Mouse (Mus musculus) kidney, adult 10 weeks (tissue): ENCODE measurements around the gene Olfr1222. TPM values are rescaled to one million over a fixed set of nuclear protein-coding genes. Genes with fewer than 3 reads are reported as not detected.

Source experiments
- polyA plus RNA-seq: library from polyadenylated mRNA; stranded (reverse); fragments of 350-450 nt; fragmentation: Illumina TruSeq; extraction: RNeasy Lipid Tissue Mini Kit (QIAGEN cat#74804); gene quantifications from one replicate; pipeline ENCODE4 v1.2.3, GENCODE M21; 2014; ENCODE audit warnings: low read depth, low replicate concordance

The Olfr1222 gene
- not detected for polyA plus RNA-seq

DNA sequence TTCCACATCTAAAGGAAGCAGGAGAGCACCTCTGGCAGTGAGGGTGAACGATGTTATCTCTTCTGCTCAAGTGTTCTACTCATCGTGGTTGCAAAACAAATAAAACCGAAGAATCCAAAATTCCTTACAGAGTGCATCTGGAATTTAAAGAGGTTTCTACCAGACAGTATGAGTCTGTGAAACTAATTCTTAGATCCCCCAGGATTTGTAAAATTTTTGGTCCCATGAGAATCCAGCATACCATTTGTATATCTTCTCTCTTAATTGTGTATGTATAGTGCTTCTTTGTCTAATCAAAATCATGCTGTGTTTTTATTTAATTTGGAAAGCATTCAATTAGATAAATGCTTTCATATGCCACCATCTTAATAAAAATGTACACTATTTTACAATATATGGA, at the start of gene Olfr1222:
Olfr1222 (minus strand) TSS at position 101 of the 400 bp plus-strand sequence.

DNA sequence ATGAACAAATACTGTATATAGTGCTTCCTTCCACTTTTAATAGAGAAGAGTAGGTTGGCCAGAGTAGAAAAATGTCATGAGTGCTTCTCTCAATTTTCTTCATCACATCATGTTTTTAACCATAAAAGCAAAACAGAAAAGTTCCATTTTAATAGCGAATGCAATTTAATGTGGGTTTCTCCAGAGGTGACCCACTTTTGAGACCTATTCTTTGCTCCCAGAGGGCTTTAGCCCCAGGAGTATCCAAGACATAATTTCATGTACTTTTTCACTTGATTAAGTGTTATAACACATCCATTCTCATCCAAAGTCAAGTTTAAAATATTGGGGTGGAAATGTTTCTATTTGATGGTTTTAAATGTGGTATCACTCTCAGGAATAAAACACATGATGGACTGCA, 41.7 kb upstream of the Olfr1222 start, which contains the start of gene Olfr1225:
Olfr1225 (minus strand) TSS at position 101 of the 400 bp plus-strand sequence.

DNA sequence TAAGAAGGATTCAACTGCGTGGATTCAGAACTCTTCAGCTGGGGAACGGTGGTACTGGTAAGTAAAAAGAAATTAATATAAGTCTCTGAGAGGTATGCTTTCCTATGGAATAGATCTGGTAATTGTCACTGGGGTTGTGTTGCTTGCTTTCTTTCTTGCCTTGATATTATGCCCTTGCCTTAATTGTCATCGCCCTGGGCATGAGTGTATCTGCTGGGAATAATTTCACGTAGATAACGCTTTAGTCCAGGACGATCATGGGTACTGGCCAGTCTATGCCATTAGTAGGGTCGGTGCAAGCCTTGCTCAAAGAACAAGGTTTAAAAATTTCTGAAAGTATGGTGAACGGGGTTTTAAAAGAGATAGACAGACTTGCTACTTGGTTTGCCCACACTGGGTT, 31.1 kb upstream of the Olfr1222 start, which contains the start of gene Olfr1224-ps1:
Olfr1224-ps1 (minus strand) TSS at position 101 of the 400 bp plus-strand sequence.

GRCm38 (mm10) chr2:89151460-89151859, 18.6 kb upstream of the Olfr1222 start, which contains the start of gene Olfr1223:
Gene Olfr1223, minus strand, starts transcription at chr2:89151560.

DNA sequence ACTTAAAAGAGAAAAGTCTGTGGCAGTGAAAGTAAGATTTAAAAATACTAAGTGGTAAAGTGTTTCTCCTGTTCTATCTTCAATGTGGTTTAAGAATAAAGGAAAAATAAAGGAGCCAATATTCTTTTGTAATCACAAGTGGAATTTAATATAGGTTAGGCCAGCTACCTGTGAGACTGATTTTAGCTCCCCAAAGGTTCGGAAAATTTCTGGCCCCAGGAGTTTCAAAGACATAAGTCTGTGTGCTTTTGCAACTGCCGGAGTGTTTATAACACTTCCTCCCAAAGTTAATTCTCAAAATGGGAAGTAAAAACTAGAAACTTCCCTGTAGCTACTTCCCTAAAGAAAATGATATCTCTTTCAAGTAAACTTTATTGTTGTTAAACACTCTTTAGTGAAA, 15.7 kb downstream of the Olfr1222 start, which contains the start of gene Olfr1221:
Olfr1221 (minus strand) TSS at position 101 of the 400 bp plus-strand sequence.

GRCm38 (mm10) chr2:89106735-89107134, 26.1 kb downstream of the Olfr1222 start, which contains the start of gene Olfr1220:
Gene Olfr1220, minus strand, starts transcription at chr2:89106835.

DNA sequence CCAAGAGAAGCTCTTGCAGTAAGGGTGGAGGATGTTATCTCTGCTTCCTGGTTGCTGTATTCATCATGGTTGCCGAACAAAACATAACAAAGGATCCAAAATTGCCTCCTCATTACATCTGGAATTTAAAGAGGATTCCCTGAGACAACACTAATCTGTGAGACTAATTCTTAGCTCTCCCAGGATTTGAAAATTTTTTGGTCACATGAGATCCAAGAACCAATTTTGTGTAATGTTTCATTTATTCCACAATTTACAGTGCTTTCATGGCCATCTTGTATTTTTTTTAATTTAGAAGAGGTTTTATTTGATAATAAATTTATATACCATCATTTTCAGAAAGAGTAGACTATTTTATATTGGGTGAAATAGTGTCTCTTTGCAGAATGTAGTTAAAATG, 49.4 kb downstream of the Olfr1222 start, which contains the start of gene Olfr1219:
Olfr1219 (minus strand) TSS at position 101 of the 400 bp plus-strand sequence.

Other genes with a start within 250 kb of the Olfr1222 start
- gene Olfr1208, start 230.7 kb downstream of the Olfr1222 start, polyA plus RNA-seq = not detected
- gene Olfr1209, start 217.9 kb downstream of the Olfr1222 start, polyA plus RNA-seq = not detected
- gene Olfr1211, start 194.9 kb downstream of the Olfr1222 start, polyA plus RNA-seq = not detected
- gene Olfr1212, start 179.1 kb downstream of the Olfr1222 start, polyA plus RNA-seq = not detected
- not detected for gene Gm13762, start 152.8 kb downstream of the Olfr1222 start, polyA plus RNA-seq
- gene Olfr1214, start 140.4 kb downstream of the Olfr1222 start, polyA plus RNA-seq = not detected
- gene Olfr1215, start 126.1 kb downstream of the Olfr1222 start, polyA plus RNA-seq = not detected
- not detected for gene Olfr1216, start 114.7 kb downstream of the Olfr1222 start, polyA plus RNA-seq
- gene Olfr1217, start 101.0 kb downstream of the Olfr1222 start, polyA plus RNA-seq = not detected
- not detected for gene Olfr1218, start 71.9 kb downstream of the Olfr1222 start, polyA plus RNA-seq
- not detected for gene Olfr1219, start 49.5 kb downstream of the Olfr1222 start, polyA plus RNA-seq
- gene Olfr1220, start 26.2 kb downstream of the Olfr1222 start, polyA plus RNA-seq = not detected
- gene Olfr1221, start 15.8 kb downstream of the Olfr1222 start, polyA plus RNA-seq = not detected
- gene Olfr1223, start 18.5 kb upstream of the Olfr1222 start, polyA plus RNA-seq = not detected
- not detected for gene Olfr1224-ps1, start 31.0 kb upstream of the Olfr1222 start, polyA plus RNA-seq
- not detected for gene Olfr1225, start 41.6 kb upstream of the Olfr1222 start, polyA plus RNA-seq
- gene Olfr1226, start 67.0 kb upstream of the Olfr1222 start, polyA plus RNA-seq = not detected
- gene Olfr1228, start 121.0 kb upstream of the Olfr1222 start, polyA plus RNA-seq = not detected
- not detected for gene Olfr1229, start 155.0 kb upstream of the Olfr1222 start, polyA plus RNA-seq
- gene Olfr1230, start 164.2 kb upstream of the Olfr1222 start, polyA plus RNA-seq = not detected
- not detected for gene Olfr1231, start 174.0 kb upstream of the Olfr1222 start, polyA plus RNA-seq
- not detected for gene Olfr1232, start 196.6 kb upstream of the Olfr1222 start, polyA plus RNA-seq
- gene Olfr1233, start 209.3 kb upstream of the Olfr1222 start, polyA plus RNA-seq = not detected
- gene Olfr1234, start 231.8 kb upstream of the Olfr1222 start, polyA plus RNA-seq = not detected